8 mouse cellular contexts compared by ENCODE assay signal in the genomic region with DNA sequence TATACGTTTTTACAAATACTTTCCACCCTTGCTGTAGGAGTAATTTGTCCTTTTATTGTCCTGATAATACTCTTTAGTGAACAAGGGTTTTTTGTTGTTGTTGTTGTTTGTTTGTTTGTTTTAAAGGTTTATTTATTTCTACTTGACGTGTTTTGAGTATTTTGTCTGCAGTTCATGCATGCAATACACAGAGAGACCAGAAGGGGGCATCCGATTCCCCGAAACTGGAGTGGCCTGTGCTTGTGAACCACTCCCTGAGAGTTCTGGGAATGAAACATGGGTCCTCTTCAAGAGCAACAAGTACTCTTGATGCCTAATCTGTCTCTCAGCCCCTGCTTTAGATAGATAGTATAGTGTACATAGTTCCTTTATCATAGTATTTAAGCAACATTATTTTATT. TPM values are rescaled to one million over a fixed set of nuclear protein-coding genes. Genes with fewer than 3 reads are reported as not detected.
DNase-seq lines count a peak whose midpoint lies in the region; ATAC-seq and TF ChIP-seq lines count a peak whose summit lies in the region.

No protein-coding gene starts in this region.

- H3K27me3 ChIP-seq in cerebellum, adult 2 months (ENCODE audit: control insufficient read depth, insufficient read depth, low read length) = no peaks in the 10 kb centered on the region
- H3K27me3 ChIP-seq in heart, embryonic 13.5 days (replicated peaks) = no peaks in the 10 kb centered on the region
- H3K27me3 ChIP-seq in megakaryocyte, embryonic 14.5 days (replicated peaks) = no peaks in the 10 kb centered on the region
- H3K27me3 ChIP-seq in stomach, embryonic 15.5 days (replicated peaks) = no peaks in the 10 kb centered on the region

- WGBS in cerebellum, adult 2 months = 16% methylated on average over 4 of the region's 4 CpGs
- 23% methylated on average over 4 of the region's 4 CpGs for WGBS in heart, embryonic 13.5 days
- 21% methylated on average over 4 of the region's 4 CpGs for WGBS in stomach, embryonic 15.5 days

- peak overlapping the region; percentile 69 for H3K4me2 ChIP-seq in heart, embryonic 13.5 days
- H3K4me2 ChIP-seq in stomach, embryonic 15.5 days = peak overlapping the region; percentile 74

- no peak for TF ChIP-seq POLR2A in cerebellum, adult 2 months (IDR thresholded peaks at IDR 0.05; ENCODE audit: borderline replicate concordance, insufficient read depth, low read length)
- TF ChIP-seq POLR2A in cortical plate, adult 2 months (IDR thresholded peaks at IDR 0.05; ENCODE audit: extremely low read depth, insufficient read depth, low read length) = no peak

- DNase-seq in cerebellum, adult 2 months = peak; percentile 21 to 24
- peak; percentile 83 for DNase-seq in NIH3T3 (ENCODE audit: low read depth)
- DNase-seq in kidney, postnatal 36 days = peak; percentile 54 to 76

- 0 out of 2 replicates have a peak, but pooled peaks cover 4% of the 10 kb centered on the region for H3K9me3 ChIP-seq in heart, embryonic 13.5 days
- peaks cover 8% of the 10 kb centered on the region for H3K9me3 ChIP-seq in megakaryocyte, embryonic 14.5 days
- no peaks in the 10 kb centered on the region for H3K9me3 ChIP-seq in stomach, embryonic 15.5 days

- H3K4me1 ChIP-seq in cerebellum, adult 2 months (ENCODE audit: control insufficient read depth, insufficient read depth, low read length) = no peaks in the 10 kb centered on the region
- H3K4me1 ChIP-seq in cortical plate, adult 2 months (ENCODE audit: control insufficient read depth, insufficient read depth, low read length) = no peaks in the 10 kb centered on the region
- peaks cover 5% of the 10 kb centered on the region; the same call in 1 of the 2 replicates for H3K4me1 ChIP-seq in heart, embryonic 13.5 days
- H3K4me1 ChIP-seq in megakaryocyte, embryonic 14.5 days = peaks cover 22% of the 10 kb centered on the region
- H3K4me1 ChIP-seq in stomach, embryonic 15.5 days = peaks cover 4% of the 10 kb centered on the region; the same call in 1 of the 2 replicates

- H3K9ac ChIP-seq in heart, embryonic 13.5 days = no peak overlapping the region
- H3K9ac ChIP-seq in stomach, embryonic 15.5 days = no peak overlapping the region

- H3K27ac ChIP-seq in cerebellum, adult 2 months (ENCODE audit: insufficient read depth, low read length) = no peak overlapping the region
- no peak overlapping the region for H3K27ac ChIP-seq in cortical plate, adult 2 months (ENCODE audit: insufficient read depth, low read length)
- no peak overlapping the region for H3K27ac ChIP-seq in heart, embryonic 13.5 days (replicated peaks)
- H3K27ac ChIP-seq in stomach, embryonic 15.5 days = no peak overlapping the region

- no peak for ATAC-seq in cerebellum, adult (ENCODE audit: insufficient number of reproducible peaks, low FRiP score, low TSS enrichment)
- ATAC-seq in heart, embryonic 13.5 days (ENCODE audit: extremely low read depth, insufficient number of reproducible peaks, low FRiP score, low TSS enrichment) = no peak
- ATAC-seq in stomach, embryonic 15.5 days (ENCODE audit: insufficient read depth, low FRiP score, low read depth) = no peak

- no peak overlapping the region for H3K4me3 ChIP-seq in cerebellum, adult 2 months (replicated peaks; ENCODE audit: insufficient read depth, low read depth, low read length)
- peak overlapping the region; percentile 74; the same call in 1 of the 2 replicates for H3K4me3 ChIP-seq in cortical plate, adult 2 months (ENCODE audit: insufficient read depth, low read length)
- peak overlapping the region; percentile 76; the same call in 1 of the 2 replicates for H3K4me3 ChIP-seq in heart, embryonic 13.5 days
- peak overlapping the region; percentile 95 for H3K4me3 ChIP-seq in megakaryocyte, embryonic 14.5 days (replicated peaks)
- peak overlapping the region; percentile 63 for H3K4me3 ChIP-seq in stomach, embryonic 15.5 days (replicated peaks)

- peak; percentile 45; the same call in 1 of the 2 replicates for TF ChIP-seq CTCF in cerebellum, adult 2 months (IDR thresholded peaks at IDR 0.05; ENCODE audit: borderline replicate concordance, insufficient read depth, low read depth, low read length)
- peak; percentile 27 for TF ChIP-seq CTCF in cortical plate, adult 2 months (IDR thresholded peaks at IDR 0.05; ENCODE audit: extremely low read depth, insufficient read depth, low read length)

- peaks cover 19% of the 10 kb centered on the region for H3K36me3 ChIP-seq in heart, embryonic 13.5 days
- H3K36me3 ChIP-seq in megakaryocyte, embryonic 14.5 days (replicated peaks; ENCODE audit: low read length) = peaks cover 24% of the 10 kb centered on the region
- H3K36me3 ChIP-seq in stomach, embryonic 15.5 days = no peaks in the 10 kb centered on the region

RNA-seq across cellular contexts. Expression of a gene that starts 0.8 kb away (rescaled TPM):
- 15.4 and 17.3 TPM in 2 replicates for polyA plus RNA-seq in cerebellum, adult 2 months (2012; rRNA removed)
- 12.5 and 13.1 TPM in 2 replicates for polyA plus RNA-seq in cortical plate, adult 2 months (2012; rRNA removed)
- 7.2 TPM in 2 replicates for polyA plus RNA-seq in heart, embryonic 13.5 days (2015; fragmentation: Nextera tagmentation; extraction: Ambion mirVana)
- polyA plus RNA-seq in megakaryocyte, embryonic 14.5 days (2012; ENCODE audit: insufficient read depth, low replicate concordance) = 1.2 TPM in 1 of 2 replicates, not detected in the other
- polyA plus RNA-seq in stomach, embryonic 15.5 days (2015; fragmentation: Nextera tagmentation; extraction: Ambion mirVana) = 9.2 and 10.2 TPM in 2 replicates

RNA-seq across cellular contexts. Expression of a gene that starts 29.0 kb away (rescaled TPM):
- 3.3 and 4.2 TPM in 2 replicates for polyA plus RNA-seq in cerebellum, adult 2 months (2012; rRNA removed)
- polyA plus RNA-seq in cortical plate, adult 2 months (2012; rRNA removed) = 2.1 and 3.0 TPM in 2 replicates
- 17.2 and 20.2 TPM in 2 replicates for polyA plus RNA-seq in heart, embryonic 13.5 days (2015; fragmentation: Nextera tagmentation; extraction: Ambion mirVana)
- 0.43 and 0.93 TPM in 2 replicates for polyA plus RNA-seq in megakaryocyte, embryonic 14.5 days (2012; ENCODE audit: insufficient read depth, low replicate concordance)
- polyA plus RNA-seq in stomach, embryonic 15.5 days (2015; fragmentation: Nextera tagmentation; extraction: Ambion mirVana) = 17.8 and 18.8 TPM in 2 replicates

RNA-seq across cellular contexts. Expression of a gene that starts 46.7 kb away (rescaled TPM):
- 13.4 and 14.0 TPM in 2 replicates for polyA plus RNA-seq in cerebellum, adult 2 months (2012; rRNA removed)
- polyA plus RNA-seq in cortical plate, adult 2 months (2012; rRNA removed) = 9.2 and 9.5 TPM in 2 replicates
- polyA plus RNA-seq in heart, embryonic 13.5 days (2015; fragmentation: Nextera tagmentation; extraction: Ambion mirVana) = 3.2 and 3.3 TPM in 2 replicates
- polyA plus RNA-seq in megakaryocyte, embryonic 14.5 days (2012; ENCODE audit: insufficient read depth, low replicate concordance) = not detected in 2 replicates
- 4.0 and 4.5 TPM in 2 replicates for polyA plus RNA-seq in stomach, embryonic 15.5 days (2015; fragmentation: Nextera tagmentation; extraction: Ambion mirVana)

RNA-seq across cellular contexts. Expression of a gene that starts 48.4 kb away (rescaled TPM):
- 13.7 and 14.4 TPM in 2 replicates for polyA plus RNA-seq in cerebellum, adult 2 months (2012; rRNA removed)
- polyA plus RNA-seq in cortical plate, adult 2 months (2012; rRNA removed) = 12.0 and 12.5 TPM in 2 replicates
- polyA plus RNA-seq in heart, embryonic 13.5 days (2015; fragmentation: Nextera tagmentation; extraction: Ambion mirVana) = 5.8 and 6.1 TPM in 2 replicates
- polyA plus RNA-seq in megakaryocyte, embryonic 14.5 days (2012; ENCODE audit: insufficient read depth, low replicate concordance) = 0.04 TPM in 1 of 2 replicates, not detected in the other
- polyA plus RNA-seq in stomach, embryonic 15.5 days (2015; fragmentation: Nextera tagmentation; extraction: Ambion mirVana) = 7.9 and 8.3 TPM in 2 replicates

Comparison
In these comparisons a context has a peak if more than half of its experiments do, and no peak if none do; other contexts are left out.
1. DNase-seq: peak in every context shown above with its lines; median percentile 83 in NIH3T3; 65 in kidney, postnatal 36 days; 22 in cerebellum, adult 2 months.